Mouse (Mus musculus) ES-Bruce4 (cell line): Measurements from ENCODE around the gene Sstr4. TPM values are rescaled to one million over a fixed set of nuclear protein-coding genes. Genes with fewer than 3 reads are reported as not detected.

ENCODE experiments used
- H3K27ac ChIP-seq: 2 replicates; pipeline ENCODE4 v1.5.1; 2012; ENCODE audit warnings: low read length, inconsistent platforms; ENCODE audit not compliant: insufficient read depth
- H3K27me3 ChIP-seq: 2 replicates; pipeline ENCODE4 v1.6.1; 2012; ENCODE audit warnings: mild to moderate bottlenecking, low read length, inconsistent platforms; ENCODE audit not compliant: control insufficient read depth, poor library complexity, insufficient read depth, severe bottlenecking
- H3K36me3 ChIP-seq: 2 replicates; pipeline ENCODE4 v1.6.1; 2012; ENCODE audit warnings: inconsistent platforms, mild to moderate bottlenecking, low read length, moderate library complexity; ENCODE audit not compliant: control insufficient read depth, poor library complexity, insufficient read depth, severe bottlenecking
- H3K4me1 ChIP-seq: one replicate; pipeline ENCODE4 v1.8.1; 2011; ENCODE audit warnings: low read length; ENCODE audit not compliant: control insufficient read depth, insufficient read depth
- H3K4me3 ChIP-seq: 2 replicates; pipeline ENCODE4 v1.5.1; 2011; ENCODE audit warnings: low read depth, mild to moderate bottlenecking, low read length
- H3K9ac ChIP-seq: 2 replicates; pipeline ENCODE4 v1.6.1; 2012; ENCODE audit warnings: low read depth, mild to moderate bottlenecking, inconsistent platforms; ENCODE audit not compliant: poor library complexity, severe bottlenecking
- H3K9me3 ChIP-seq: replicated peaks from 2 replicates; pipeline ENCODE4 v1.6.1; 2012; ENCODE audit warnings: mild to moderate bottlenecking, low read length, inconsistent platforms; ENCODE audit not compliant: control insufficient read depth, poor library complexity, insufficient read depth, severe bottlenecking
- CTCF ChIP-seq: IDR thresholded peaks from one replicate; pipeline ENCODE4 v1.8.1; 2011; ENCODE audit warnings: low read depth, low read length
- EP300 ChIP-seq: IDR thresholded peaks from 2 replicates; pipeline ENCODE4 v1.6.1; 2011; ENCODE audit warnings: low read depth, low read length; ENCODE audit not compliant: insufficient read depth
- POLR2A ChIP-seq: IDR thresholded peaks from one replicate; pipeline ENCODE4 v1.8.1; 2011; ENCODE audit warnings: low read length; ENCODE audit not compliant: insufficient read depth
- polyA plus RNA-seq: library from polyadenylated mRNA; stranded (reverse); fragments of >200 nt; gene quantifications from 2 replicates; pipeline ENCODE4 v1.2.4, GENCODE M21; 2011; ENCODE audit warnings: low read depth; ENCODE audit not compliant: missing spikeins, insufficient read depth, insufficient read length

The Sstr4 gene
- polyA plus RNA-seq, 1 experiment = not detected

DNA sequence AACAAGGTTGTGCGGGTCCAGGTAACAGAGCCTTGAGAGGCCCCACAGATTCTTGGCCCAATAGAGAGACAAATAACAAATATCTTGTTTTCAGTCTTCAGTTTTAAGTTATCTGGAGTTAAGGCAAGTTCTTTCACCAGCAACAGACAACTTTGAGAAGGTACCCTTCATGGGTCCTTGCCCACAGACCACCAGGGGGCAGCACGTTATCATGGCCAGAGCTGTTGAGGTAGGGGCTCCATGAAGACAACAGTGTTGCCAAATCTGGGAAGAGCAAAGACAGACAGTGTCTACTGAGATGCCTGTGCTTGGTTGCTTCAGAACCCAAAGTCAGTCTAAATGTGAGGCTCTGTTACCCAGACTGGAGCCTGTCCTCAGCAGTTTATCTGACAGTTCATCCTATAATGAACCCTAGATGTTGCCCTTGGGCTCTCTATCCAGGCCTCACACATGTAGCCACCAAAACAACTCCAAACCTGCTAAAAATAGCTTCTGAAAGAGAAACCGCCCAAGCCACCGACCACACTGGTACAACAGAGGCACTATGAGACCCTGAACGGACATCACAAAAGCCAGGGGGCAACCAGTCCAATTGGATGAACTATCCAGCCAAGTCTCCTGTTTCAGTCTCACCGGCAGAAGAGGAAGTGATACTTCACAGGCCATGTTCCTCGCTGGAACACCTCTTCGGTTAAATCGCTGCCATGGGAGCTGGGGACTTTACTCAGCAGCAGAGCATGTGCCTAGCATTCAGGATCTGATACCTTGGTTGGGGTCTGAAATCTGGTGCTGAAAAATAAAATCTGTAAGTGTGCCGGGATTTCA is 19.6 kb upstream of the Sstr4 start:
- TF ChIP-seq EP300 (no peak), CTCF (peak; percentile 65), POLR2A (no peak)
- no peaks in the 10 kb centered on the region for H3K9me3 ChIP-seq
- H3K27ac ChIP-seq = no peak overlapping the region
- H3K27me3 ChIP-seq = no peaks in the 10 kb centered on the region; the same call in 1 of the 2 replicates
- no peaks in the 10 kb centered on the region for H3K4me1 ChIP-seq
- no peaks in the 10 kb centered on the region for H3K36me3 ChIP-seq
- no peak overlapping the region for H3K9ac ChIP-seq
- no peak overlapping the region for H3K4me3 ChIP-seq

DNA sequence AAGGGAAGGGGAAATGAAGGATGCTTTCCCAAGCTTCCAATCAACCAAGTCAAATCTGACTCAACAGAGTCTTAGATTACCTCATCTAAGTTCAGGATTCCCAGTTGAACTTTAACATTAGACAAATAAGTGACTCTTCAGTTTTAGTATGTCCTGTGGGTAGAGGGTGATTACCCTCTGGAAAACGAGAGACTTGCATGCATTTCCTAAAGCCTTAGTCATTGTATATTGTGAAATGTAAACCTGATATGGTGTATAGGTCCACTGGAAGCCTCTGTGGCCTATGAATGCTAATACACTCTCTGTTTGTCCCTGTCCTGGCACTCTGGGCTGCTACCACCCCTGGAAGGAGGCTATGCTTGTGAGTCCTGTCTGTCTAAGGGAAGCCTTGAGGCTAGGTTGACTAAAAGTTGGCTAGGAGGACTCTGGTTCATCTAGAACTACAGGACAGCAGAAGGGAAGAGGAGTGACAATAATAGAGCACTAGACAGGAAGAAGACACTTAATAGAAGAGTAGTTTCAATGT is 16.3 kb upstream of the Sstr4 start:
- no peak overlapping the region for H3K27ac ChIP-seq
- no peaks in the 10 kb centered on the region for H3K9me3 ChIP-seq
- H3K27me3 ChIP-seq = no peaks in the 10 kb centered on the region

GRCm38 (mm10) chr2:148379899-148380413 is 15.2 kb upstream of the Sstr4 start:
- H3K27me3 ChIP-seq = no peaks in the 10 kb centered on the region
- H3K27ac ChIP-seq = no peak overlapping the region
- no peaks in the 10 kb centered on the region for H3K4me1 ChIP-seq
- no peak overlapping the region for H3K9ac ChIP-seq
- H3K4me3 ChIP-seq = no peak overlapping the region
- TF ChIP-seq CTCF (no peak), EP300 (no peak), POLR2A (no peak)
- no peaks in the 10 kb centered on the region for H3K9me3 ChIP-seq
- no peaks in the 10 kb centered on the region for H3K36me3 ChIP-seq

More for the DNA sequence above, 16.3 kb upstream of the Sstr4 start:
- H3K36me3 ChIP-seq = no peaks in the 10 kb centered on the region
- no peak overlapping the region for H3K4me3 ChIP-seq
- TF ChIP-seq EP300 (no peak), POLR2A (no peak), CTCF (no peak)
- no peak overlapping the region for H3K9ac ChIP-seq
- H3K4me1 ChIP-seq = no peaks in the 10 kb centered on the region

DNA sequence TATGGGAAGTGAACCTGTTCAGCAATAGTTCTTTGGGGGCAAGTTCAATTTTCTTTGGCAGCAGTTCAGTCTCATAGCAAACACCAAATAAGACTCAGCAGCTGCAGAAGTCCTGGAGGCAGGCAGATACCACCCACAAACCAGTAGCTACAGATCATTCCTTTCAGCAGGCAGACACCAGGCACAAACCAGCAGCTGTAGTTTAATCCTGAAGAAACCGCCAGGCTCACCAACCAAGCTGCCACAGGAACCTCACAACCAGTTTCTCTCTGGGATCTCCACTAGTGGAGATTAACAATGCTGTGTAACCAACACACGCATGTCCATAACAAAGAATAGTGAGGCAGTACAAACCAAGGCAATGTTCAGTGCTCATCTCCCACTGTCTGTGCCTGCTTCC is 14.1 kb upstream of the Sstr4 start:
- no peak overlapping the region for H3K9ac ChIP-seq
- no peaks in the 10 kb centered on the region for H3K36me3 ChIP-seq
- no peak overlapping the region for H3K27ac ChIP-seq
- TF ChIP-seq EP300 (no peak), CTCF (no peak), POLR2A (no peak)
- H3K4me3 ChIP-seq = no peak overlapping the region
- no peaks in the 10 kb centered on the region for H3K27me3 ChIP-seq
- H3K9me3 ChIP-seq = no peaks in the 10 kb centered on the region
- H3K4me1 ChIP-seq = no peaks in the 10 kb centered on the region

GRCm38 (mm10) chr2:148386476-148386875 is 8.7 kb upstream of the Sstr4 start:
- no peaks in the 10 kb centered on the region for H3K4me1 ChIP-seq
- H3K9ac ChIP-seq = no peak overlapping the region
- no peaks in the 10 kb centered on the region for H3K36me3 ChIP-seq
- H3K9me3 ChIP-seq = no peaks in the 10 kb centered on the region
- no peak for TF ChIP-seq POLR2A
- TF ChIP-seq EP300 = no peak
- no peak overlapping the region for H3K4me3 ChIP-seq
- H3K27ac ChIP-seq = no peak overlapping the region
- no peaks in the 10 kb centered on the region for H3K27me3 ChIP-seq

- Histone ChIP-seq H3K36me3 (no peaks in the 10 kb centered on the region), H3K4me3 (no peak overlapping the region), H3K9ac (no peak overlapping the region), H3K27ac (no peak overlapping the region), H3K4me1 (no peaks in the 10 kb centered on the region), H3K9me3 (no peaks in the 10 kb centered on the region), H3K27me3 (no peaks in the 10 kb centered on the region)
- no peak for TF ChIP-seq EP300
- TF ChIP-seq POLR2A = no peak
- no peak for TF ChIP-seq CTCF
These were observed 8.2 kb upstream of the Sstr4 start for GRCm38 (mm10) chr2:148386927-148387326.
